Mouse (Mus musculus): Measurements from ENCODE around the gene Polr3f. TPM values are rescaled to one million over a fixed set of nuclear protein-coding genes. Genes with fewer than 3 reads are reported as not detected.

Gene Polr3f
- total RNA-seq, 2 experiments from 2014 or later: 6.6 to 9.6 TPM

DNA sequence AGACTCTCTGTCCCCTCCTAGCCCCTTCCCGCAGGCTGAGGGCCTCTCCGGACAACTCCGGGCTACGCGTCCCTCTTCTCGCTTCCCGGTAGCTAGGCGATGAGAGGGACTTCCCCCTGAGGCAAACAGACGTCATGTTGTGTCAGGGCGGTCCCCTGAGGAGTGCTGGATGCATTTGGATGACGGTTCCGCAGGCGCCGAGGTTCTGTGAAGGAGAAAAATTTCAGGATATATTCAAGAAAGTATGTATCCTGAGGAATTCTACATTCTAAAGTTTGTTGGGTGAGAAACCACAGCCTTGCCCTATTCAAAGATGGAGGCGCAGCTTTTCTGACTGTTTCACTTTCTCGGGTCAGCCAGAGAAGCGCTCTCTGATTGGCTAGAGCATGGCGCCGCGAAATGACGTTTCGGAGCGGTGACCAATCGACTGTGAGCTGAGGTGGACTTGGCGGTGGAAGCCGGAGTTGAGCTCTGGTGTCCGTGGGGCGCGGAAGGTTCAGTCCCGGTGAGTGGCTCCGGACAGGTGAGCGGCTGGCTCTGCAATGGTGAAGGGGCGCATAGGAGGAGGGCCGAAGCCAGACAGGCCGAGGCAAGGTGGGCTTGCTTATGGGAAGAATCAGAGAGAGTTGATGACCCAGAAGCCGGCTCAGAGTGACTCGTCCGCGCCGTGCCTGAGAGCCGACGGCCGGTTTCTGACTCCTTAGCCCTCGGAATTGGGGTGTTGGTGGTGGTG is 28.5 kb downstream of the Polr3f start, which contains the start of gene Sec23b:
Sec23b (plus strand) TSS at position 410 of the 733 bp plus-strand sequence.
- peak; percentile 92 to 96 for DNase-seq
- intact Hi-C loops (cut with DNase I): no loop called here

DNA sequence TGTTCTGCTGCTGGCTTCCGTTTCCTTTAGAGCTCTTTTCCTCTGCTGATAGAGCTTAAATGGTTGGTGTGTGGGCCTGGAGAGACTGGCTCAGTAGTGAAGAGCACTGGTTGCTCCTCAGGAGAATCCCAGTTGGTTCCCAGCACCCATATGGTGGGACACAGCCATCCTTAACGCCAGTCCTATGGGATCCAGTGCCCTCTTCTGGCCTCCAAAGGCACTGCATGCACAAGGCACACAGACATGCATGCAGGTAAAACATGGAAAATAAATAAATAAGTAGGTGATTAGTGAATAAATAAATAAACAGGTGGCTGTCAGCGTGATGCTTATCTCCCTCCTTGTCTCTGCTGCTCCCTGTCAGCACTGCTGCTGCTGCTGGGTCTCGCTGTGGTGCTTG is 61.2 kb downstream of the Polr3f start:
- intact Hi-C loops (cut with DNase I): no loop called here
- DNase-seq: no peak

Other genes with a start within 250 kb of the Polr3f start
- not detected for gene Ovol2, start 195.6 kb upstream of the Polr3f start, total RNA-seq (2021)
- 10 to 100 TPM; 15.4 to 19.4 TPM for gene Kat14, start 158.7 kb upstream of the Polr3f start, total RNA-seq (2021)
- gene Pet117, start 158.7 kb upstream of the Polr3f start, total RNA-seq (2021): 1 to 10 TPM; 4.5 to 5.6 TPM
- gene Dzank1, start 304 bp upstream of the Polr3f start, total RNA-seq (2021): under 1 TPM; 0.15 to 0.52 TPM
- 1 to 10 TPM; 4.6 to 5.1 TPM for gene Rbbp9, start 23.2 kb downstream of the Polr3f start, total RNA-seq (2021)
- 10 to 100 TPM in 1 of 2 experiments, 1 to 10 TPM in 1; 9.8 to 10.3 TPM for gene Sec23b, start 28.5 kb downstream of the Polr3f start, total RNA-seq (2021)
- gene Smim26, start 66.3 kb downstream of the Polr3f start, total RNA-seq (2021): 10 to 100 TPM; 59.0 to 72.3 TPM
- gene Dtd1, start 72.2 kb downstream of the Polr3f start, total RNA-seq (2021): 10 to 100 TPM; 12.6 to 13.8 TPM

All from gastrocnemius, postnatal 36 days (tissue).